In the genomic region with DNA sequence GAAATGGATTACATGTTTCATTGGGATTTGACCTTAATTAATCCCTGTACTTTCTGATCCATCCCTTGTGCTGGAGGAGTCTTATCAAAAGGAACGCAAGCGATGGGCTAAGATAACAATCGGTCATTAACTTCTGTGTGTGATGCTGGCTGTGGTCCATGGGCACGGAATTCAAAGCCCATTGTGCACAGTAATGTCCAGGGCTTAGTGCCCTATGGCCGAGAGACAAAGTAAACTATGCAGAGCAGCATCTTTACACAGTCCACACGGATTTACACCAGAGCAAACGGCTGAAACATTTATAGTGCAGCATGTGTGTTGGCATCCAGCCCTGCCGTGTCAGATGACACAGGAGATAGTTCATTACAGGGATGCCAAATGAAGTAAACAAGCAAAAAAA, we compare ENCODE assay signal across 11 mouse cellular contexts.
DNase-seq lines count a peak whose midpoint lies in the region; ATAC-seq lines count a peak whose summit lies in the region.
"Had no signal": no experiment of that assay in that cellular context is flagged by ENCODE, and none has a peak within 500 bp of the region (broad histone marks: within the 10 kb centered on the region; RNA-seq: fewer than 3 reads in every experiment).

No protein-coding gene starts in this region.

- no peak for ATAC-seq in erythroblast, adult 5-6 weeks (replicated peaks; ENCODE audit: low FRiP score, poor library complexity, severe bottlenecking)
- ATAC-seq: forebrain, embryonic 15.5 days had no signal

- peak; percentile 6 to 29 for DNase-seq in cerebellum, postnatal 25 days
- DNase-seq in cerebellum, adult 11-12 months = no peak
- peak; percentile 1 to 3 for DNase-seq in layer of hippocampus, postnatal 36 days
- DNase-seq in layer of hippocampus, adult 9-10 months (ENCODE audit: low spot score) = no peak
- peak; percentile 43 for DNase-seq in retina, postnatal 1 day
- no peak for DNase-seq in retina, embryonic 14.5 days (ENCODE audit: low spot score)
- peak; percentile 39 to 42 for DNase-seq in kidney, postnatal 4 days
- DNase-seq: cerebellum, adult 11 months; gastrocnemius, postnatal 14 days had no signal

Comparison
In these comparisons a context has a peak if more than half of its experiments do, and no peak if none do; other contexts are left out.
1. DNase-seq: peak in cerebellum, postnatal 25 days (2 of 2), layer of hippocampus, postnatal 36 days (2 of 2), retina, postnatal 1 day (single experiment) and kidney, postnatal 4 days (2 of 2); none in cerebellum, adult 11-12 months (single experiment), layer of hippocampus, adult 9-10 months (single experiment) and retina, embryonic 14.5 days (single experiment).